Mouse (Mus musculus): Measurements from ENCODE around the gene Trim26.
"Not testable (repeated sequence)": the region's sequence is repeated elsewhere in the genome, so short reads cannot be mapped to it uniquely, and the experiment has no call there.

Gene Trim26

GRCm38 (mm10) chr17:36836874-36837647 lies at the start of gene Trim26:
Gene Trim26 (plus strand): TSS chr17:36837134.
- in situ Hi-C loops (cut with MboI, MseI) = loop anchor here (5.0 kb wide), 1 partner anchor 210 kb away; the partner anchor contains the start of gene Gabbr1

- in situ Hi-C loops (cut with MboI, MseI) = no loop called here
These were observed 48.6 kb upstream of the Trim26 start for GRCm38 (mm10) chr17:36788351-36788750.

- in situ Hi-C loops (cut with MboI, MseI) = not testable (repeated sequence)
These were observed 48.1 kb upstream of the Trim26 start for GRCm38 (mm10) chr17:36788801-36789200.

GRCm38 (mm10) chr17:36799493-36799892 lies 37.4 kb upstream of the Trim26 start:
- in situ Hi-C loops (cut with MboI, MseI) = no loop called here

- in situ Hi-C loops (cut with MboI, MseI) = not testable (repeated sequence)
These were observed 36.9 kb upstream of the Trim26 start for GRCm38 (mm10) chr17:36799921-36800462.

GRCm38 (mm10) chr17:36811871-36812270 lies 25.1 kb upstream of the Trim26 start, which contains the start of gene H2-M10.6:
Gene H2-M10.6 (plus strand): TSS chr17:36812171.
- in situ Hi-C loops (cut with MboI, MseI) = no loop called here

GRCm38 (mm10) chr17:36824005-36824404 lies 12.9 kb upstream of the Trim26 start:
- in situ Hi-C loops (cut with MboI, MseI) = no loop called here

GRCm38 (mm10) chr17:36825525-36825924 lies 11.4 kb upstream of the Trim26 start:
- in situ Hi-C loops (cut with MboI, MseI) = no loop called here

GRCm38 (mm10) chr17:36826002-36826401 lies 10.9 kb upstream of the Trim26 start:
- in situ Hi-C loops (cut with MboI, MseI) = not testable (repeated sequence)

GRCm38 (mm10) chr17:36828488-36828887 lies 8.4 kb upstream of the Trim26 start:
- in situ Hi-C loops (cut with MboI, MseI) = no loop called here

GRCm38 (mm10) chr17:36830470-36830869 lies 6.5 kb upstream of the Trim26 start:
- in situ Hi-C loops (cut with MboI, MseI) = no loop called here

- in situ Hi-C loops (cut with MboI, MseI) = no loop called here
These were observed 4.2 kb upstream of the Trim26 start for GRCm38 (mm10) chr17:36832694-36833093.

GRCm38 (mm10) chr17:36835591-36836426 lies 1.1 kb upstream of the Trim26 start:
- in situ Hi-C loops (cut with MboI, MseI) = loop anchor here (5.0 kb wide), 1 partner anchor 211 kb away; the partner anchor contains the start of gene Gabbr1

- in situ Hi-C loops (cut with MboI, MseI) = loop anchor here (5.0 kb wide), 1 partner anchor 211 kb away; the partner anchor contains the start of gene Gabbr1
These were observed 514 bp upstream of the Trim26 start for GRCm38 (mm10) chr17:36836427-36836812.

GRCm38 (mm10) chr17:36839001-36839400 lies 2.1 kb downstream of the Trim26 start:
- in situ Hi-C loops (cut with MboI, MseI) = loop anchor here (5.0 kb wide), 1 partner anchor 208 kb away; the partner anchor contains the start of gene Gabbr1

GRCm38 (mm10) chr17:36839931-36840330 lies 3.0 kb downstream of the Trim26 start:
- in situ Hi-C loops (cut with MboI, MseI) = loop anchor here (5.0 kb wide), 1 partner anchor 207 kb away; the partner anchor contains the start of gene Gabbr1

GRCm38 (mm10) chr17:36840961-36841445 lies 4.1 kb downstream of the Trim26 start:
- in situ Hi-C loops (cut with MboI, MseI) = no loop called here

GRCm38 (mm10) chr17:36843696-36844095 lies 6.8 kb downstream of the Trim26 start:
- in situ Hi-C loops (cut with MboI, MseI) = no loop called here

- in situ Hi-C loops (cut with MboI, MseI) = no loop called here
These were observed 7.4 kb downstream of the Trim26 start for GRCm38 (mm10) chr17:36844286-36844719.

GRCm38 (mm10) chr17:36844725-36845124 lies 7.8 kb downstream of the Trim26 start:
- in situ Hi-C loops (cut with MboI, MseI) = no loop called here

GRCm38 (mm10) chr17:36848911-36849310 lies 12.0 kb downstream of the Trim26 start:
- in situ Hi-C loops (cut with MboI, MseI) = no loop called here

GRCm38 (mm10) chr17:36849992-36850391 lies 13.1 kb downstream of the Trim26 start:
- in situ Hi-C loops (cut with MboI, MseI) = loop anchor here (25.0 kb wide), 1 partner anchor 1812 kb away; no protein-coding TSS in a partner anchor

All from T-helper 1 cell (primary cell).